Mouse (Mus musculus): Measurements from ENCODE around the gene Il4i1. TPM values are rescaled to one million over a fixed set of nuclear protein-coding genes. Genes with fewer than 3 reads are reported as not detected.

Il4i1 gene
- total and polyA plus RNA-seq, 3 experiments, result 0.61 to 1.5 (median 0.70) TPM

DNA sequence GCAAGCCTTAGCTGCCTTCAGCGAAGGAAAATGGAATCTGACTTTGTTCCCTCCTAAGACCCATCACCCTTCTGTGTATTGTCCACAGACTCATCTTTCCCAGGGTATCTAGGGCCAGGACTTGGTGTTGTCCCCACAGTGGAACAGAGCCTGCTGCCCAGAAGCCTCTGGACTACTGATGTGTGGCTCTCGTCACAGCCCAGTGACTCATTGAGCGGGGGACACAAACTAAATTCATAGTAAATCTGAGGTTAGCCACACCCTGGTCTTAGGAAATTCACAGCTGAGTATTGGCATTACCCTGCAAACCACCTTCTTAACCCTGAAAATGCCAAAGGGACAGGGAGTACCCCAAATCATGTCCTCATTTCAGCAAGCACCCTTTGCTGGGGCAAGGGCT lies 10.6 kb downstream of the Il4i1 start:
- TF ChIP-seq EP300 (IDR thresholded peaks at IDR 0.05; ENCODE audit: insufficient read depth, low read depth, low read length), result no peak
- TF ChIP-seq CTCF (IDR thresholded peaks at IDR 0.05), result no peak
- no peak for TF ChIP-seq POLR2A (IDR thresholded peaks at IDR 0.05; ENCODE audit: insufficient read depth, low read depth, low read length)
- Histone ChIP-seq H3K27me3 (ENCODE audit: control insufficient read depth, insufficient read depth, low read length) (no peaks in the 10 kb centered on the region), H3K4me1 (ENCODE audit: control insufficient read depth, insufficient read depth, low read length) (peaks cover 5% of the 10 kb centered on the region; the same call in 1 of the 2 replicates), H3K36me3 (ENCODE audit: control insufficient read depth, insufficient read depth, low read length) (no peaks in the 10 kb centered on the region), H3K4me3 (no peak overlapping the region), H3K79me2 (replicated peaks; ENCODE audit: control insufficient read depth, insufficient read depth, low read length) (peaks cover 1% of the 10 kb centered on the region), H3K9ac (ENCODE audit: low read depth, low read length) (no peak overlapping the region), H3K27ac (no peak overlapping the region)
- WGBS, result 77% methylated on average over 3 of the region's 3 CpGs
- DNase-seq, result no peak
- intact Hi-C loops (cut with DNase I), result no loop called here

DNA sequence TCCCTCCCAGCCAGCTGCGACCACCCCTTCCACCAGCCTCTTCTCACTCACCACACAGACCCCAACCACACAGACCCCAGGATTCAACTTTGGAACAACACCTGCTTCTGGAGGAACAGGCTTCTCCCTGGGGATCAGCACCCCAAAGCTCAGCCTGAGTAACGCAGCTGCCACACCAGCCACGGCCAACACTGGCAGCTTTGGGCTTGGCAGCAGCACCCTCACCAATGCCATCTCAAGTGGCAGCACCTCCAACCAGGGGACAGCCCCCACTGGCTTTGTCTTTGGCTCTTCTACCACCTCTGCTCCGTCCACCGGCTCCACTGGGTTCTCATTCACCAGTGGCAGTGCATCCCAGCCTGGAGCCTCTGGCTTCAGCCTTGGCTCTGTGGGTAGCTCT lies 12.5 kb downstream of the Il4i1 start:
- WGBS, result 59% methylated on average over 5 of the region's 5 CpGs
- no peaks in the 10 kb centered on the region for H3K36me3 ChIP-seq (ENCODE audit: control insufficient read depth, insufficient read depth, low read length)
- DNase-seq, result no peak

DNA sequence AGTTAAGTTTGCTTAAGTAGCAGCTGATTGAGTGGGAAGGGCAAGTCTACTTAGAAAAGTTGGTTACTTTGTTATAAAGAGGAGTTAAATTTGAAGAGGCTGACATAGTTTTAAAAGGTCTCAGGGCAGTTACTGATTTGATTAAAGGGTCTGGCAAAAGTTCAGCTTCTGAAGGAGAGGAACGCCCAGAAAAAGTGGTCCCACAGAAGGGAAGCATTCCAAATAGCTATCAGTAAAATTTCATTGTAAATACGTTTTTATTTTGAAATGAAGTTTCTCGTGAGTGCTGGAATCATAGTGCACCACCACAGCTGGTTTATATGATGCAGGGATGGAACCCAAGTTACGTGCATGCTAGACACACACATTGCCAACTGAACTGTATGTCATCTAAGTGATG lies 16.6 kb downstream of the Il4i1 start:
- Histone ChIP-seq H3K4me1 (ENCODE audit: control insufficient read depth, insufficient read depth, low read length) (peaks cover 8% of the 10 kb centered on the region), H3K36me3 (ENCODE audit: control insufficient read depth, insufficient read depth, low read length) (no peaks in the 10 kb centered on the region), H3K9ac (ENCODE audit: low read depth, low read length) (no peak overlapping the region), H3K27me3 (ENCODE audit: control insufficient read depth, insufficient read depth, low read length) (no peaks in the 10 kb centered on the region), H3K27ac (no peak overlapping the region), H3K4me3 (no peak overlapping the region), H3K79me2 (replicated peaks; ENCODE audit: control insufficient read depth, insufficient read depth, low read length) (0 out of 2 replicates have a peak, but pooled peaks cover under 1% of the 10 kb centered on the region)
- intact Hi-C loops (cut with DNase I), result no loop called here
- 62% methylated on average over 4 of the region's 4 CpGs for WGBS
- TF ChIP-seq EP300 (IDR thresholded peaks at IDR 0.05; ENCODE audit: insufficient read depth, low read depth, low read length), result no peak
- TF ChIP-seq POLR2A (IDR thresholded peaks at IDR 0.05; ENCODE audit: insufficient read depth, low read depth, low read length), result no peak
- TF ChIP-seq CTCF (IDR thresholded peaks at IDR 0.05), result no peak
- DNase-seq, result no peak

More for the DNA sequence above, 12.5 kb downstream of the Il4i1 start:
- Histone ChIP-seq H3K27me3 (ENCODE audit: control insufficient read depth, insufficient read depth, low read length) (no peaks in the 10 kb centered on the region), H3K79me2 (replicated peaks; ENCODE audit: control insufficient read depth, insufficient read depth, low read length) (peaks cover 1% of the 10 kb centered on the region), H3K4me3 (no peak overlapping the region), H3K9ac (ENCODE audit: low read depth, low read length) (no peak overlapping the region), H3K27ac (no peak overlapping the region), H3K4me1 (ENCODE audit: control insufficient read depth, insufficient read depth, low read length) (peaks cover 5% of the 10 kb centered on the region; the same call in 1 of the 2 replicates)
- TF ChIP-seq POLR2A (IDR thresholded peaks at IDR 0.05; ENCODE audit: insufficient read depth, low read depth, low read length), result no peak
- no peak for TF ChIP-seq EP300 (IDR thresholded peaks at IDR 0.05; ENCODE audit: insufficient read depth, low read depth, low read length)
- TF ChIP-seq CTCF (IDR thresholded peaks at IDR 0.05), result no peak
- intact Hi-C loops (cut with DNase I), result no loop called here

DNA sequence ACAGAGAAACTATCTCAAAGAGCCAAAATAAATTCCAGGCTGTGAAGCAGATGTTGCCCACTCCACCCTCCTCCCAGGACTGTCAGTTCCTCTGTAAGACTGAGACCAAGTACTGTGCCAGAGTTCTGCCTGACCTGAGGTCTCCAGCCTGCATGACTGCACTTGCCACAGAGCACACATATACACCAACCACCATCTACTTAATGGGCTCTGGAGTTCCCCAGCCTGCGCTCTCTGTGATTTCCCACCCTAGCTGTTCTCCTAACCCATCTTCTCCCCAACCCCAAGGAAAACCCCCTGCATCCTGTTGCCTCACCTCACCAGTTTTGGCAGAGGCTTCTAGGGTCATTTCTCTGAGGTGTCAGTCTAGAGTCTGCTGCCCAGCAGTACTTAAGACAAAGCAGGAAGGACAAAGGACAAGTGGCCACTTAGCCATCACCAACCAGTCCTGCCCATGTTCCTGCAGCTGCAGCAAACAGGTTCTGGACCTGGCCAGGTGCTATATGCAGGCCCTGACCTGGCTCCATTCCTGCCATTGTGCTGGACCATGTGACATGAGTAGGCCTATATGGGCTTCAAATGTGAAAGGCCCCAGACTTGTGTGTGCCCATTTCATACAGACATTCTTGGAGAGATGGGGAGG lies 19.3 kb downstream of the Il4i1 start:
- Histone ChIP-seq H3K4me1 (ENCODE audit: control insufficient read depth, insufficient read depth, low read length) (peaks cover 10% of the 10 kb centered on the region), H3K27me3 (ENCODE audit: control insufficient read depth, insufficient read depth, low read length) (no peaks in the 10 kb centered on the region), H3K4me3 (no peak overlapping the region), H3K27ac (no peak overlapping the region), H3K79me2 (replicated peaks; ENCODE audit: control insufficient read depth, insufficient read depth, low read length) (no peaks in the 10 kb centered on the region), H3K9ac (ENCODE audit: low read depth, low read length) (no peak overlapping the region), H3K36me3 (ENCODE audit: control insufficient read depth, insufficient read depth, low read length) (no peaks in the 10 kb centered on the region)
- intact Hi-C loops (cut with DNase I), result no loop called here
- WGBS, result 60% methylated on average over 1 of the region's 1 CpGs
- DNase-seq, result no peak
- TF ChIP-seq EP300 (IDR thresholded peaks at IDR 0.05; ENCODE audit: insufficient read depth, low read depth, low read length) (no peak), POLR2A (IDR thresholded peaks at IDR 0.05; ENCODE audit: insufficient read depth, low read depth, low read length) (no peak), CTCF (IDR thresholded peaks at IDR 0.05) (no peak)

DNA sequence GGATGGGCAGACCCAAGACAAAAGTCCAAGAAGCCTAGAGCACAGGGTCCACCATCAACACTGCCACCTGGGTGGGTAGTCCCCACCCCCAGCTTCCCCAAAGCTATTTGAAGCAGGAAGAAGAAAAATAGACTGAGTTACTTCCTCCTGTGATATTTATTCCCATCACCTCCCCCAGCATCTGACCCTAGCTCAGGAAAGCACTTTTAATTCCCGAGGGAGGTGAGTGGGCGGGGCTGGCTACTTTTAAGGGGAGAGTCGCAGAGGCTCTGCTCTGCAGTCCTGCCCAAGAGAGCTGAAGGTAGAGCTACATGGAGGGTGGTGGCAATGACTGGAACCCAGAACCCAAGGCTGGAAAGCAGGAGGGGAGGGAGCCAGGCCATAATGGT lies 19.8 kb downstream of the Il4i1 start:
- intact Hi-C loops (cut with DNase I), result no loop called here
- Histone ChIP-seq H3K79me2 (replicated peaks; ENCODE audit: control insufficient read depth, insufficient read depth, low read length) (no peaks in the 10 kb centered on the region), H3K4me3 (no peak overlapping the region), H3K4me1 (ENCODE audit: control insufficient read depth, insufficient read depth, low read length) (peaks cover 10% of the 10 kb centered on the region), H3K27me3 (ENCODE audit: control insufficient read depth, insufficient read depth, low read length) (no peaks in the 10 kb centered on the region), H3K27ac (no peak overlapping the region; the same call in 1 of the 2 replicates), H3K36me3 (ENCODE audit: control insufficient read depth, insufficient read depth, low read length) (no peaks in the 10 kb centered on the region), H3K9ac (ENCODE audit: low read depth, low read length) (no peak overlapping the region; the same call in 1 of the 2 replicates)
- DNase-seq, result peak in 1 of 2 experiments; percentile 59
- TF ChIP-seq EP300 (IDR thresholded peaks at IDR 0.05; ENCODE audit: insufficient read depth, low read depth, low read length) (no peak), CTCF (IDR thresholded peaks at IDR 0.05) (no peak), POLR2A (IDR thresholded peaks at IDR 0.05; ENCODE audit: insufficient read depth, low read depth, low read length) (0 out of 2 replicates have a peak, but pooled peaks have one; percentile 23)
- WGBS, result 20% methylated on average over 3 of the region's 3 CpGs

DNA sequence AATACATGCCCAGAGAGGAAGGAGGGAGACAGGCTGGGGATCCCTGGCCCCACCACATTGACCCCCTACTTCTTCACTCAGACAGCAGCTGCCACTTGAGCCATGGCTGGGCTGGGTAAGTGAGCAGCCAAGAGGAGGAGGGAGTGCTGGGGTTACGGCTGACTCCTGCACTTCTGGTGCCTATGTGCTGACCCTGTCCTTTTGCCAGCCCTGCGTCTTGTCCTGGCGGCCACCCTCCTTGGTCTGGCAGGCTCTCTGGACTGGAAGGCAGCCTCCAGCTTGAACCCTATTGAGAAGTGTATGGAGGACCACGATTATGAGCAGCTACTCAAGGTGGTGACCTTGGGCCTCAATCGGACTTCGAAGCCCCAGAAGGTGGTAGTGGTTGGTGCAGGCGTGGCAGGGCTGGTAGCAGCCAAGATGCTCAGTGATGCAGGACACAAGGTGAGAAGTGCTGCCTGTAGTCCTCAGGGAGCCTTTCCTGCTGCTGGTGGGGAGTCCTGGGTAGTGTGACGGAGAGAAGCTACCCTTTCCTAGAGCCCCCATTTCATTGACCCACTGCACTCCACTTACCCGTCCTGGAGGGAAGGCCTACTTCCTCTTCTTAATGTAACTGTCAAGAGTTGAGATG lies 20.4 kb downstream of the Il4i1 start:
- WGBS, result 71% methylated on average over 9 of the region's 9 CpGs
- Histone ChIP-seq H3K36me3 (ENCODE audit: control insufficient read depth, insufficient read depth, low read length) (no peaks in the 10 kb centered on the region), H3K9ac (ENCODE audit: low read depth, low read length) (peak overlapping the region; percentile 27), H3K79me2 (replicated peaks; ENCODE audit: control insufficient read depth, insufficient read depth, low read length) (no peaks in the 10 kb centered on the region), H3K27me3 (ENCODE audit: control insufficient read depth, insufficient read depth, low read length) (no peaks in the 10 kb centered on the region), H3K4me3 (no peak overlapping the region), H3K4me1 (ENCODE audit: control insufficient read depth, insufficient read depth, low read length) (peaks cover 10% of the 10 kb centered on the region), H3K27ac (peak overlapping the region; percentile 3; the same call in 1 of the 2 replicates)
- no peak for DNase-seq
- intact Hi-C loops (cut with DNase I), result no loop called here
- no peak for TF ChIP-seq POLR2A (IDR thresholded peaks at IDR 0.05; ENCODE audit: insufficient read depth, low read depth, low read length)
- TF ChIP-seq CTCF (IDR thresholded peaks at IDR 0.05), result no peak
- TF ChIP-seq EP300 (IDR thresholded peaks at IDR 0.05; ENCODE audit: insufficient read depth, low read depth, low read length), result no peak
